ENCODE assay signal across 9 mouse cellular contexts in the genomic region with DNA sequence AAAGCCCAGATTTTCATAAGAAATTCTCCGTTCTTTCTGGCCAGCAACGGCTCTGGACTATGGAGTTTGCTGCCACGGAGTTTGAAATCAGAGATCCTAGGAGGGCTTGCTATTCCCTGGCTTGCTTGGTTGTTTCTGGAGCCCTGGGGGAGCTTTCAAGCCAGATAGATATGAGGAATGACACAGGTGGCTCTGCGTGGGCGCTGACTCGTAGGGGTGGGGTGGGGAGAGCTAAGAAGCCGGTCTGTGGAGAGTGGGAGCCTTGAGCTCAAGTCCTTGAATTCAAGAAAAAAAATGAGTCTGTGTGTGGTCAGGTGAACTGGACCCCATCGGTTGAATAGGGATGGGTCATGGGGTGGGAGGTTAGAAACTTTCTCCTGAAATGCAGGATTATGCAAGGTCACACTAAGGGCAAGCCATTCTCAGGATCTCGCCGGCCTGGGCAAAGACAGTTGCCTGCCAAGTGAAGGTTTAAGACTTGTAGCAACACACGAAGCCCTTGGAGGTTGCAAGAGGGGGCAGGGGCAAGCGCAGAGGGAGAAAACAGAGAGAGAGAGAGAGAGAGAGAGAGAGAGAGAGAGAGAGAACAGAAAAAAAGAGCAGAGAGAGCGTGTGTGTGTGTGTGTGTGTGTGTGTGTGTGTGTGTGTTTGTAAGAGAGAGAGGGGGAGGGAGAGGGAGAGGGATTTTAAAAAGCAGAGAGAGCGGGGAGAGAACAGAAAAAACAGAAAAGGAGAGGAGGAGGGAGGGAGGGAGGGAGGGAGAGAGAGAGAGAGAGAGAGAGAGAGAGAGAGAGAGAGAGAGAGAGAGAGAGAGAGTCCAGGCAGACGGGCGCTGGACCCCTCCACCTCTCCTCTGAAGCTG. TPM values are rescaled to one million over a fixed set of nuclear protein-coding genes. Genes with fewer than 3 reads are reported as not detected.
A peak's percentile ranks its signal among the peaks of the same experiment; 100 is the strongest.
DNase-seq lines count a peak whose midpoint lies in the region; ATAC-seq and TF ChIP-seq lines count a peak whose summit lies in the region.
"Had no signal": no experiment of that assay in that cellular context is flagged by ENCODE, and none has a peak within 500 bp of the region (broad histone marks: within the 10 kb centered on the region; RNA-seq: fewer than 3 reads in every experiment).

No protein-coding gene starts in this region.

- no peak for ATAC-seq in liver, embryonic 12.5 days
- ATAC-seq in embryonic facial prominence, embryonic 14.5 days (ENCODE audit: low read depth) = no peak
- no peak for ATAC-seq in intestine, embryonic 15.5 days

- H3K4me3 ChIP-seq in liver, embryonic 12.5 days = no peak overlapping the region
- peak overlapping the region; percentile 33 for H3K4me3 ChIP-seq in embryonic facial prominence, embryonic 14.5 days (ENCODE audit: low read depth, low read length)
- peak overlapping the region; percentile 23 for H3K4me3 ChIP-seq in intestine, embryonic 15.5 days (replicated peaks)
- peak overlapping the region; percentile 65 for H3K4me3 ChIP-seq in olfactory bulb, adult 2 months (ENCODE audit: insufficient read depth, low read depth, low read length)

- no peak for TF ChIP-seq CTCF in olfactory bulb, adult 2 months (IDR thresholded peaks at IDR 0.05; ENCODE audit: insufficient read depth, low read depth, low read length)

- no peak overlapping the region for H3K9ac ChIP-seq in liver, embryonic 12.5 days
- H3K9ac ChIP-seq in embryonic facial prominence, embryonic 14.5 days (ENCODE audit: low read depth, low read length) = no peak overlapping the region
- no peak overlapping the region for H3K9ac ChIP-seq in intestine, embryonic 15.5 days
- H3K9ac ChIP-seq: liver, embryonic 14.5 days had no signal

- H3K36me3 ChIP-seq in liver, embryonic 12.5 days = no peaks in the 10 kb centered on the region
- no peaks in the 10 kb centered on the region for H3K36me3 ChIP-seq in embryonic facial prominence, embryonic 14.5 days (ENCODE audit: control insufficient read depth, insufficient read depth, low read length)
- no peaks in the 10 kb centered on the region for H3K36me3 ChIP-seq in intestine, embryonic 15.5 days

- 22% methylated on average over 14 of the region's 16 CpGs for whole genome bisulfite sequencing in liver, embryonic 12.5 days (ENCODE audit: insufficient replicate concordance)
- WGBS in embryonic facial prominence, embryonic 14.5 days = 17% methylated on average over 13 of the region's 16 CpGs
- WGBS in intestine, embryonic 15.5 days = 18% methylated on average over 14 of the region's 16 CpGs
- 12% methylated on average over 16 of the region's 16 CpGs for WGBS in olfactory bulb, adult 2 months

- no peaks in the 10 kb centered on the region for H3K4me1 ChIP-seq in liver, embryonic 12.5 days
- peaks cover 7% of the 10 kb centered on the region; the same call in 1 of the 2 replicates for H3K4me1 ChIP-seq in embryonic facial prominence, embryonic 14.5 days (ENCODE audit: control insufficient read depth, insufficient read depth, low read length)
- H3K4me1 ChIP-seq in intestine, embryonic 15.5 days (replicated peaks) = peaks cover 11% of the 10 kb centered on the region; the same call in 1 of the 2 replicates
- peaks cover 32% of the 10 kb centered on the region for H3K4me1 ChIP-seq in olfactory bulb, adult 2 months (ENCODE audit: control insufficient read depth, insufficient read depth, low read length)

- H3K4me2 ChIP-seq in liver, embryonic 12.5 days = 0 out of 2 replicates have a peak overlapping the region, but pooled peaks have one; percentile 18
- peak overlapping the region; percentile 53 for H3K4me2 ChIP-seq in embryonic facial prominence, embryonic 14.5 days (ENCODE audit: low read depth, low read length)
- H3K4me2 ChIP-seq in intestine, embryonic 15.5 days (replicated peaks) = peak overlapping the region; percentile 48

- no peak for TF ChIP-seq POLR2A in olfactory bulb, adult 2 months (IDR thresholded peaks at IDR 0.05; ENCODE audit: insufficient read depth, low read depth, low read length)

- DNase-seq in liver = no peak
- no peak for DNase-seq in embryonic facial prominence, embryonic 14.5 days (ENCODE audit: low spot score)
- DNase-seq in cerebellum, adult 11 months = no peak
- DNase-seq in B cell, adult 2 months = no peak
- DNase-seq: spleen, adult 18-20 months had no signal

- H3K9me3 ChIP-seq in liver, embryonic 12.5 days (replicated peaks) = no peaks in the 10 kb centered on the region
- no peaks in the 10 kb centered on the region for H3K9me3 ChIP-seq in embryonic facial prominence, embryonic 14.5 days (ENCODE audit: control insufficient read depth, low read length)
- no peaks in the 10 kb centered on the region for H3K9me3 ChIP-seq in intestine, embryonic 15.5 days

- peaks cover 91% of the 10 kb centered on the region for H3K27me3 ChIP-seq in liver, embryonic 12.5 days (replicated peaks)
- peaks cover 53% of the 10 kb centered on the region for H3K27me3 ChIP-seq in embryonic facial prominence, embryonic 14.5 days (replicated peaks; ENCODE audit: control insufficient read depth, insufficient read depth, low read length)
- H3K27me3 ChIP-seq in intestine, embryonic 15.5 days (replicated peaks) = peaks cover 38% of the 10 kb centered on the region

- H3K27ac ChIP-seq in liver, embryonic 12.5 days = no peak overlapping the region
- H3K27ac ChIP-seq in embryonic facial prominence, embryonic 14.5 days (replicated peaks; ENCODE audit: low read depth, low read length) = no peak overlapping the region
- no peak overlapping the region for H3K27ac ChIP-seq in intestine, embryonic 15.5 days
- H3K27ac ChIP-seq in olfactory bulb, adult 2 months (ENCODE audit: insufficient read depth, low read depth, low read length) = no peak overlapping the region
- H3K27ac ChIP-seq: liver, embryonic 14.5 days had no signal

RNA-seq across cellular contexts. Expression of a gene that starts 13.8 kb away (rescaled TPM):
- 36.5 and 38.3 TPM in 2 replicates for polyA plus RNA-seq in liver, embryonic 12.5 days (2016; fragmentation: Nextera tagmentation; extraction: Ambion mirVana)
- 31.8 and 32.7 TPM in 2 replicates for polyA plus RNA-seq in embryonic facial prominence, embryonic 14.5 days (2014; fragmentation: Nextera tagmentation; extraction: Ambion mirVana)
- polyA plus RNA-seq in intestine, embryonic 15.5 days (2015; fragmentation: Nextera tagmentation; extraction: Ambion mirVana) = 35.6 and 40.6 TPM in 2 replicates
- not detected in 2 replicates for polyA plus RNA-seq in olfactory bulb, adult 2 months (2012; ENCODE audit: insufficient read depth, insufficient read length, low replicate concordance, missing spikeins)

RNA-seq across cellular contexts. Expression of a gene that starts 31.4 kb away (rescaled TPM):
- polyA plus RNA-seq in liver, embryonic 12.5 days (2016; fragmentation: Nextera tagmentation; extraction: Ambion mirVana) = 7.7 and 9.2 TPM in 2 replicates
- 3.4 and 5.1 TPM in 2 replicates for polyA plus RNA-seq in embryonic facial prominence, embryonic 14.5 days (2014; fragmentation: Nextera tagmentation; extraction: Ambion mirVana)
- polyA plus RNA-seq in intestine, embryonic 15.5 days (2015; fragmentation: Nextera tagmentation; extraction: Ambion mirVana) = 4.5 and 5.8 TPM in 2 replicates
- polyA plus RNA-seq in olfactory bulb, adult 2 months (2012; ENCODE audit: insufficient read depth, insufficient read length, low replicate concordance, missing spikeins) = not detected in 2 replicates

RNA-seq across cellular contexts. Expression of a gene that starts 34.8 kb away (rescaled TPM):
- polyA plus RNA-seq in liver, embryonic 12.5 days (2016; fragmentation: Nextera tagmentation; extraction: Ambion mirVana) = 13.6 and 13.7 TPM in 2 replicates
- 15.6 and 17.7 TPM in 2 replicates for polyA plus RNA-seq in embryonic facial prominence, embryonic 14.5 days (2014; fragmentation: Nextera tagmentation; extraction: Ambion mirVana)
- polyA plus RNA-seq in intestine, embryonic 15.5 days (2015; fragmentation: Nextera tagmentation; extraction: Ambion mirVana) = 15.1 and 15.7 TPM in 2 replicates
- not detected in 2 replicates for polyA plus RNA-seq in olfactory bulb, adult 2 months (2012; ENCODE audit: insufficient read depth, insufficient read length, low replicate concordance, missing spikeins)
